Mouse (Mus musculus): ENCODE measurements at regions not wholly inside any gene's neighbourhood (a gene's known extent, or its start where the extent isn't known, plus 50 kb on each side); places are given as distances from the start of the nearest gene placed in this dataset.

DNA sequence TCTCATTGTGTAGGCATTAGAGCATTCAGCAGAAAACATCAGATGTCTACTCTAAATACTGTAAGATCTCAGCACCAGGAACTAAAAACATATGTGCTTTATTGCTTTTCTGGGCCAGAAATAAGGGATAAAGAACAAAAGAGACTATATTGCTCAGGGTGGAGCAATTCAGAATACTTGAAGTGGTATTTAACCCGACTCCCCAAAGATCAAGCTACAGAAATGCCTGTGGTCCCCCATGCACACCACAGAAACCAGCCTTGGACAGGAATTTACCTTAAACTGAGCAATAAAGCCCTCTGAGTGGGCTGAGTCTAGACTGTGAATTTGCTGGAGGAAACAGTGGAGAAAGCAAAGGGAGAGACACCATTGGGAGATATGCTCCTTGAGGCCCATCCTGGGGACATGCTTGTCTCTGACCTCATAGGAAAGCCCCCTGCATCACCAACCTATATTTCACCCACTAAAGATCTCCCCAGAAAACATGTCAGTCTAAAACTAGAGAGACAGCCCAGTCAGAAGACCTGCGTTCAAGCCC lies 197.3 kb upstream of the 4930412O13Rik start:
- no peak for TF ChIP-seq MAFK (IDR thresholded peaks at IDR 0.05; ENCODE audit: insufficient read depth, low read depth, low read length)
- no peak for TF ChIP-seq ZNF384 (IDR thresholded peaks at IDR 0.05; ENCODE audit: low read depth, low read length)
- TF ChIP-seq ZC3H11A (IDR thresholded peaks at IDR 0.05; ENCODE audit: borderline replicate concordance, low read depth, low read length), result no peak
- no peak for TF ChIP-seq CHD2 (IDR thresholded peaks at IDR 0.05; ENCODE audit: low read depth, low read length)
- no peak for TF ChIP-seq HCFC1 (IDR thresholded peaks at IDR 0.05; ENCODE audit: borderline replicate concordance, insufficient read depth, low read length)
